Mouse (Mus musculus) hindbrain, embryonic 14.5 days (tissue): ENCODE measurements at regions not wholly inside any gene's neighbourhood (a gene's known extent, or its start where the extent isn't known, plus 50 kb on each side); places are given as distances from the start of the nearest gene placed in this dataset.
"Not testable (repeated sequence)": the region's sequence is repeated elsewhere in the genome, so short reads cannot be mapped to it uniquely, and the experiment has no call there.

ENCODE experiments used
- ATAC-seq: fragments of 200-750 bp; cut with Nextera tagmentation; 2 replicates; pipeline ENCODE4 v1.8.0; 2017; ENCODE audit warnings: moderate number of reproducible peaks, mild to moderate bottlenecking, moderate TSS enrichment, moderate library complexity; ENCODE audit not compliant: low FRiP score
- DNase-seq: peaks from one replicate; pipeline ENCODE4 v3.0.0-alpha.2; 2015; ENCODE audit warnings: low spot score
- H3K27ac ChIP-seq: fragments of 300-500 bp; sonication (generic); 2 replicates; pipeline ENCODE4 v1.5.1; 2014; ENCODE audit warnings: mild to moderate bottlenecking, moderate library complexity
- H3K27me3 ChIP-seq: fragments of 300-500 bp; sonication (generic); 2 replicates; pipeline ENCODE4 v1.6.1; 2014; ENCODE audit warnings: mild to moderate bottlenecking, low read length, mixed read lengths; ENCODE audit not compliant: control insufficient read depth, insufficient read depth
- H3K36me3 ChIP-seq: fragments of 300-500 bp; sonication (generic); replicated peaks from 2 replicates; pipeline ENCODE4 v1.6.1; 2014; ENCODE audit not compliant: control insufficient read depth, insufficient read depth
- H3K4me1 ChIP-seq: fragments of 300-500 bp; sonication (generic); replicated peaks from 2 replicates; pipeline ENCODE4 v1.6.1; 2014; ENCODE audit warnings: antibody characterized with exemption, low read length, mixed read lengths; ENCODE audit not compliant: control insufficient read depth, insufficient read depth
- H3K4me2 ChIP-seq: fragments of 300-500 bp; sonication (generic); replicated peaks from 2 replicates; pipeline ENCODE4 v1.6.1; 2014; ENCODE audit warnings: mild to moderate bottlenecking, moderate library complexity
- H3K4me3 ChIP-seq: fragments of 300-500 bp; sonication (generic); replicated peaks from 2 replicates; pipeline ENCODE4 v1.5.1; 2014; ENCODE audit warnings: mild to moderate bottlenecking, low read length
- H3K9ac ChIP-seq: fragments of 300-500 bp; sonication (generic); 2 replicates; pipeline ENCODE4 v1.6.1; 2014
- H3K9me3 ChIP-seq: fragments of 300-500 bp; sonication (generic); 2 replicates; pipeline ENCODE4 v1.6.1; 2016; ENCODE audit warnings: low read length; ENCODE audit not compliant: control insufficient read depth
- WGBS: fragments of 180-500 bp; shearing (Covaris S2); extraction: QIAGEN DNeasy Blood & Tissue Kit; methylation state at CpG from one replicate; pipeline ENCODE4 v1.1.7; 2014; 5-methylcytosine and 5-hydroxymethylcytosine counted together

DNA sequence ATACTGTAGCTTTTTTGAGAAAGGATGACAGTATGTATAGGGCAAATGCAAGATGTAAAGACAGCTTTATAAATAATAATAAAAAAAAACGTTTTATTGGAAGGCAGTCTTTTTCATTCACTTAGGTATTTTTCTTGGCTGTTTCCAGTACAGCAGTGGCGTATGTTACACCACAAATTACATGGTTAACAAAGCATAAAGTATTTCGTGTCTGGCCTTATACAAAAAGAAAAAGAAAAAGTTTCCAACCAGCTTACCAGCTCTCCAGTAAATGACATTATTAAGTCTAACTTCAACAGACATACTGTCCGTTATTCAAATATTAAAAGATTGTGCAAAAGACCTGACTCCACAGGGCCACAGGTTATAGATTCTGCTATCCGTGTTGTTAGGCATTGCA lies 343.9 kb upstream of the B3galt2 start:
- DNase-seq = no peak
- Histone ChIP-seq H3K36me3 (no peaks in the 10 kb centered on the region), H3K4me3 (no peak overlapping the region), H3K4me1 (no peaks in the 10 kb centered on the region), H3K27ac (no peak overlapping the region), H3K4me2 (no peak overlapping the region), H3K27me3 (no peaks in the 10 kb centered on the region), H3K9ac (no peak overlapping the region), H3K9me3 (no peaks in the 10 kb centered on the region)
- ATAC-seq = no peak
- 73% methylated on average over 5 of the region's 5 CpGs for WGBS

DNA sequence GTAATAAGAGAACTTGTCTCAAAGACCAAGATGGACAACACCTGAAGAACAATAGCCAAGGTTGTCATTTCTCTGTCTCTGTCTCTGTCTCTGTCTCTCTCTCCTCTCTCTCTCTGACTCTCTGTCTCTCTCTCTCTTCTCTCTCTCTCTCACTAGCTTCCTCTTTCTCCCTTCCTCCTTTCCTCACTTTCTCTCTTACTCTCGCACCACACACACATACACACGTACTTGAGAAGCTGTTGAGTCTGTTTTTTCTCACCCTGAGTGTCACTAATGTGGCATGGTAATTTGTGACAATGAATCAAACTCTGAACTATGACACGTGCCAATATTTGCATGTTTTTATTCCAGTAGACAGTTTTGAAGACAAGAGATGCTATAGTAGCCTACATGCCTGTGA lies 333.1 kb upstream of the B3galt2 start:
- ATAC-seq (no peak), DNase-seq (no peak)
- no peaks in the 10 kb centered on the region for H3K27me3 ChIP-seq
- no peaks in the 10 kb centered on the region for H3K9me3 ChIP-seq
- no peak overlapping the region for H3K4me2 ChIP-seq
- WGBS = 65% methylated on average over 3 of the region's 3 CpGs
- no peaks in the 10 kb centered on the region for H3K36me3 ChIP-seq
- no peaks in the 10 kb centered on the region for H3K4me1 ChIP-seq
- H3K4me3 ChIP-seq = no peak overlapping the region
- no peak overlapping the region for H3K27ac ChIP-seq
- H3K9ac ChIP-seq = no peak overlapping the region

DNA sequence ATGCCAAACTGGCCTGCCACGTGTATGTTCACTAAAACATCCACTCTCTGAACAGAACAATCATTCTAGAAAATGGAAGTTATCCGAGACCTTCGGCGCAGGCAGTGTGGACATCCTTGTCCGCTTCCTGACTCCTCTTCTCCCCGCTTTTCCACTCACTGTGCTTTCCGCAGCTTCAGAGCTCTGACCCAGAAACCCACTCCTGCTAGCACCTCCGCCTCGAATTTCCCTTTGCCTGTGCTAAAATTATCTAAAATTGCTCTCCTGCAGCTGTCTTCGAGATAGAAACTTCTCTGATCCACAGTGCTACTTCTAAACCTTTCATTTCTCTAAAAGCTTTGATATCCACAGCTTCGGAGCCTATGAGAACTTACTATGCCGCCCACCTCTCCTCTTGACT lies 322.1 kb upstream of the B3galt2 start:
- no peaks in the 10 kb centered on the region for H3K9me3 ChIP-seq
- no peak for ATAC-seq
- H3K27ac ChIP-seq = no peak overlapping the region
- no peaks in the 10 kb centered on the region for H3K4me1 ChIP-seq
- H3K36me3 ChIP-seq = no peaks in the 10 kb centered on the region
- WGBS = 93% methylated on average over 12 of the region's 12 CpGs
- H3K4me3 ChIP-seq = no peak overlapping the region
- no peak overlapping the region for H3K9ac ChIP-seq
- no peak overlapping the region for H3K4me2 ChIP-seq
- no peaks in the 10 kb centered on the region for H3K27me3 ChIP-seq
- no peak for DNase-seq

DNA sequence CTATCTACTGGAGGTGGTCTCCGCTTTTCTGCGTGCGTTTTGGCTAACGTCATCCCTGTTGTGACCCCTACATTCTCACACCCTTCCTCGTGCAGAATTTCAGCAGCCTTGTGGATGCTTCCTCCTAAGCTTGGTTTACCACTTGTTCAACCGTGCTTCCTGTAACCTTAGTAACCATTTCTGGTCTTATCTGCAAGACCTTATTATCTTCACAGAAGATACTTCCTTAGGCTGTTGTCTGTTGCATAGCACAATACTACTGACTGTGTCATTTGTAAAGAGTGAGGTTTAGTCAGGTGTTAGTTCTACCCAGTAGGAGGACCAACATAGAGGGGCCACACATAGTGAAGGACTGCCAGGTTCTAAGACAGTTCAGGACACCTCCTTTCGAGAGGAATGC lies 320.9 kb upstream of the B3galt2 start:
- ATAC-seq = no peak
- Histone ChIP-seq H3K4me2 (no peak overlapping the region), H3K4me3 (no peak overlapping the region), H3K9me3 (no peaks in the 10 kb centered on the region), H3K27me3 (no peaks in the 10 kb centered on the region), H3K36me3 (no peaks in the 10 kb centered on the region), H3K4me1 (no peaks in the 10 kb centered on the region), H3K27ac (no peak overlapping the region), H3K9ac (no peak overlapping the region)
- 88% methylated on average over 7 of the region's 7 CpGs for WGBS
- no peak for DNase-seq

DNA sequence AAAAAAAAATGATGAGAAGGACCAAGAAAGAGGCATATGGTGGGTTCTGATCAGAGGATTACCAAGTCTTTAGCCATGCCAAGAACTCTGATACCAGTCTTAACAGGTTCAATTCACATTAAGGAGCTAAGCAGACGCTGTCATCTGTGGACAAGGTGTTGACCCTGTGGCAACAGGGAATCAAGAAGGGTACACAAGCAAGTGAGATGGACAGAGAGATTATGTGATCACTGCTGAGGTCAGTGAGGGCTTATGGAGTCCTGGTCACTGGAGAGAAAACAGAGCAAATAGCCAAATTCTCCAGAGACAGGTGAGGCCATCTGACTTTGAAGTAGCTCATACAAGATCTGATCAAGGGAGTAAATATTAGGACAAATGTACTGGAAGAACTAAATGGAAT lies 289.1 kb upstream of the B3galt2 start:
- ATAC-seq (no peak), DNase-seq (no peak)
- Histone ChIP-seq H3K27ac (no peak overlapping the region), H3K4me1 (no peaks in the 10 kb centered on the region), H3K27me3 (no peaks in the 10 kb centered on the region), H3K9ac (no peak overlapping the region), H3K36me3 (no peaks in the 10 kb centered on the region), H3K4me3 (no peak overlapping the region), H3K4me2 (no peak overlapping the region), H3K9me3 (no peaks in the 10 kb centered on the region)
- 88% methylated on average over 1 of the region's 1 CpGs for WGBS

GRCm38 (mm10) chr1:143360256-143360655 lies 280.2 kb upstream of the B3galt2 start:
- not testable (repeated sequence) for H3K4me3 ChIP-seq, DNase-seq, H3K27me3 ChIP-seq, ATAC-seq, H3K4me2 ChIP-seq, H3K9me3 ChIP-seq, H3K4me1 ChIP-seq, H3K27ac ChIP-seq, H3K36me3 ChIP-seq, H3K9ac ChIP-seq

GRCm38 (mm10) chr1:143391851-143392250 lies 248.6 kb upstream of the B3galt2 start:
- DNase-seq (no peak), ATAC-seq (no peak)
- H3K4me2 ChIP-seq = no peak overlapping the region
- no peaks in the 10 kb centered on the region for H3K9me3 ChIP-seq
- 69% methylated on average over 4 of the region's 4 CpGs for WGBS
- no peaks in the 10 kb centered on the region for H3K36me3 ChIP-seq
- no peak overlapping the region for H3K9ac ChIP-seq
- no peaks in the 10 kb centered on the region for H3K27me3 ChIP-seq
- H3K4me3 ChIP-seq = no peak overlapping the region
- no peak overlapping the region for H3K27ac ChIP-seq
- no peaks in the 10 kb centered on the region for H3K4me1 ChIP-seq
